Mouse (Mus musculus) 3T3-L1 (cell line): Measurements from ENCODE around the gene Gtf2h1.
A peak's percentile ranks its signal among the peaks of the same experiment; 100 is the strongest.

Source experiments
- DNase-seq: peaks from one replicate; pipeline ENCODE4 v3.0.0-alpha.2; 2015; ENCODE audit warnings: low read depth, low spot score

Gene Gtf2h1

DNA sequence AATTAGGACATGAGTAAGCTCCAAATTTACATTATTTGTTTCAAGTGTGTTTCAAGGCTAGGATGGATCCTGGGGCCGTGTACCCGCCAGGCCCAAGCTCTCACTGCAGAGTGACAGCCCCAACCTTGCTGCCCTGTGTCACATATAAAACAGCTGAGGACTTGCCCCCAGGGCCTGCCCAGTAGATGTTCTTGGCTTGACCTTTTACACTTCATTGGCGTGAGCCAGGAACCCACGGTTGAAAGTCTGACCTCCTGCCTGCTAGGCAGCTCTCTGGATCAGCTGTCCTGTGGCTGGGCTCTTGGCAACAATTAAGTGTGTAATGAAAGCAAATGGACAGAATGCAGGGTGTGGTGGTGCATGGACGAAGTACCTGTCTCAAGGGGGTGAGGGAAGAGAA lies 53.4 kb downstream of the Gtf2h1 start:
- DNase-seq: no peak

GRCm38 (mm10) chr7:46851026-46851425 lies 55.1 kb downstream of the Gtf2h1 start:
- DNase-seq: peak; percentile 54

GRCm38 (mm10) chr7:46852666-46853065 lies 56.8 kb downstream of the Gtf2h1 start:
- DNase-seq: no peak

DNA sequence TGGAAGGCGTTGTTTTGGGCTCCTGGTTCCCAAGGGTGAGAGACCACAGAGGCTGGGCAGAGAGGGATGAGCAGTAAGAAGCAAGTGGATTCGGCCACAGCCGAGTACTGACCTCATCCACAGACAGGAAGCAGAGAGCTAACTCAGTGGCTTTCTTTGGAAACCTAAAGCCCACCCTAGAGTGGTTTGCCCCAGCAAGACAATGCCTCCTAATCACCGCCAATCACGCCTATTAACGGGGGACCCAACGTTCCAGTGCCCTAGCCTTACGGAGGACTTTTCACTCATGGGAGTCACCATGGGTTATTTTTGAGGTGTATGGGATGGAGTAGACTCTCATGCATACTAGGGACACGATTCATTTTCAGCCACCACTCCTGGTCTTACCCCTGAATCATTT lies 57.5 kb downstream of the Gtf2h1 start:
- DNase-seq: no peak

DNA sequence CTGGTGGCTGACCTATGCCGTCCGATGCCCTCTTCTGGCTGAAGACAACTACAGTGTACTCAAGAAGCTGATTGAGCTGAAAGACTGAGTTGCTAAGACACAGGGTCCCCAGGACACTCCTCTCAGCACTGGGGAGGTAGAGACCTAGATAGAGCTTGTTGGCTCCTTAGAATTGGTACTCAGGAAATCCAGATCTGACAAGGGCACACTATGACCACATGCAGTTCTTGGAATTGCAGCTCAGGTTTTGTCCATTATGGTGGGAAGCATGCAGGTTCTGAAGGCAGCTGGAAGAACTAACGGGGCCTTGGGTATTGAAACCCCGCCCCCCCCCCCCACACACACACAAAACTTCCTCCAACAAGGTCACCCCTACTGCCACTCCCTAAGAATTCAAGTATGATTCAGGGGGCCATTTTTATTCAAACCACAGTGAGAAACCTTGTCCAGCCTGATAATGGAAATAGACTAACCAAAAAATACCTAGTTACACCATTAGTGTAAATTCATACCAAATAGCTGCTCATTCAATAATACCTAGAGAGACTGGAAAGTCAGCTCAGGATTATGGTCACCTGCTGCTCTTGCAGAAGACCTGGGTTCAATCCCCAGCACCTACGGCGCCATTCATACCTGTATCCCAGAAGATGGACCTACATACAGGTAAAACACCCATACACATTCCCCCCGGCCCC lies 60.1 kb downstream of the Gtf2h1 start:
- DNase-seq: no peak

DNA sequence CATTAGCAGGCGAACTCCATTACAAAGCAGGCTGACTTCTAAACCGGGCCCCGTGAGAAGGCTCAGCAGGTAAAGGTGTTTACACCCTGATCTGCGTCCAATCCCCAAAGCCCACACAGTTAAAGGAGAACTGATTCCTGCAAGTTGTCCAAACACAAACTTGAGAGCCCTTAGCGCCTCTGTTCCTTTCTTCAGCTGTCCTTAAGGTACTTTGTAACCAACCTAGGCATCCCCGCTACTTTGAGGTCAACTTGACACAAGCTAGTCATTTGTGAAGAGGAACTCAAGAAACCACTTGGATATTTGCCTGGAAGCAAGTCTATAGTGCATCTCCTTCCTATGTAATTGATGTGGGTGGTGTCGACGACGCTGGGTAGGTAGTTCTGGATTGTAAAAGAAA lies 61.5 kb downstream of the Gtf2h1 start:
- DNase-seq: no peak

DNA sequence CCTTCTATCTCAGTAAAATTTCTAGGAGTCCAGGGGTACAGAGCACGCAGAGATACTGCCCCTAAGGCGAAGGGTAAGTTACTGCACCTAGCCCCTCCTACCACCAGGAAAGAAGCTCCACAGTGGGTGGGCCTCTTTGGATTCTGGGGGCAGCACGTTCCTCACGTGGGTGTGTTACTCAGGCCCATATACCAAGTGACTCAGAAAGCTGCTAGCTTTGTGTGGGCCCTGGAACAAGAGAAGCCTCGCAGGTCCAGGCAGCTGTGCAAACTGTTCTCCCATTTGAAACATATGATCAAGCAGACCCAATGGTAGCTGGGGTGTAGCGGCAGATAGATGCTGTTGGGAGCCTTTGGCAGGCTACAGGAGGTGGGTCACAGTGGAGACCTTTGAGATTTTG lies 63.1 kb downstream of the Gtf2h1 start:
- DNase-seq: no peak

DNA sequence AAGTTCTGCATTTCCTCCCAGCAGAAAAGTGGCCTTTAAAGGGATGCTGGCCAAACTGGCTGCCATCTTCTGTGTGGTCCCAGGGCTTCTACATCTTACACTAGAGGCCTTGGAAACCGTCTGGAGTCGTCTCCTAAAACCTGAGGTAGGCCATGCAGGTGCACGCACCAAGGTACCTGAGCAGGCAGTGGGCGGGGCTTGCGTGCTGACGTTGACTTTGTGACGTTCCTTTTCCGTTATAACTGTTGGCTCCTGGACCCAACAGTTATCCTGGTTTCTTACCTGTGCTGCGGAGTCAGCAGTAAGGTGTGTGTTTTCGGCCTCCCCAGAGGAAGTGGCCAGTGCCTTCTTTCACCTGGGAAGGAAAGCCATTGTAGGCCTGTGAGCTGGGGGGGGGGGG lies 65.1 kb downstream of the Gtf2h1 start, which contains the start of gene Ldhc:
Gene Ldhc (plus strand): TSS at position 208 of the 400 bp plus-strand sequence.
- DNase-seq: no peak

DNA sequence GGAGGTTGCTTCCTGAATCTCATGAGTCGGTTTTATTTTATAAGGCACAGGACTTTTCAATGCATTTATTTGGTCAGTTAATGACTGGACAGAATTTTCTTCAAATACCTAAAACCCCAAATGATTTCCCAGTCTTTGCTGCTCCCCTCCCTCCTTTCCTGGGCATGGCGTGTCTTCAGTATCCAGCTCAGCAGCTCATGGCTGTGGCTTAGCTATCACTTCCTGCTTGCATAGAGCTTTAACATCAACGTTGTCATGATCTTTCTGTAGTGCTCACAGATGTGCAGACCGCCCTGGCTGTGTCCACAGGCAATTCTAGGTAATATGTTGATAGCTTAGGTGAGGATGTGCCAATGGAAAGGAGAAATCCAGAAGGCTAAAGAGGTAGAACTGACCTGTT lies 76.1 kb downstream of the Gtf2h1 start:
- no peak for DNase-seq
